Mouse (Mus musculus) kidney, postnatal 25 days (tissue): ENCODE measurements at regions not wholly inside any gene's neighbourhood (a gene's known extent, or its start where the extent isn't known, plus 50 kb on each side); places are given as distances from the start of the nearest gene placed in this dataset.
A peak's percentile ranks its signal among the peaks of the same experiment; 100 is the strongest.
"Not testable (repeated sequence)": the region's sequence is repeated elsewhere in the genome, so short reads cannot be mapped to it uniquely, and the experiment has no call there.

Experiments
- DNase-seq, 2 experiments: peaks; one replicate each; pipeline ENCODE4 v3.0.0; 2021; ENCODE audit warnings: mixed read lengths in 2 of 2

- no peak for DNase-seq
Observed at GRCm38 (mm10) chr13:16317412-16317811, 305.8 kb downstream of the Inhba start.

- DNase-seq: no peak
Observed at GRCm38 (mm10) chr13:16320392-16320791, 308.7 kb downstream of the Inhba start.

- no peak for DNase-seq
Observed at GRCm38 (mm10) chr13:16325661-16326060, 314.0 kb downstream of the Inhba start.

GRCm38 (mm10) chr13:16341727-16342126 lies 330.1 kb downstream of the Inhba start:
- no peak for DNase-seq

- DNase-seq: no peak
Observed at GRCm38 (mm10) chr13:16342171-16342570, 330.5 kb downstream of the Inhba start.

GRCm38 (mm10) chr13:16343280-16343945 lies 331.8 kb downstream of the Inhba start:
- peak; percentile 4 to 36 for DNase-seq

GRCm38 (mm10) chr13:16349353-16349752 lies 337.7 kb downstream of the Inhba start:
- no peak for DNase-seq

GRCm38 (mm10) chr13:16350061-16350460 lies 338.4 kb downstream of the Inhba start:
- no peak for DNase-seq

- no peak for DNase-seq
Observed at GRCm38 (mm10) chr13:16355316-16355715, 343.7 kb downstream of the Inhba start.

- peak; percentile 19 to 39 for DNase-seq
Observed at GRCm38 (mm10) chr13:16379492-16379891, 367.8 kb downstream of the Inhba start.

- no peak for DNase-seq
Observed at GRCm38 (mm10) chr13:16379949-16380348, 368.3 kb downstream of the Inhba start.

GRCm38 (mm10) chr13:16382936-16383511 lies 371.4 kb downstream of the Inhba start:
- no peak for DNase-seq

- DNase-seq: peak in 1 of 2 experiments; percentile 1
Observed at GRCm38 (mm10) chr13:16416356-16417019, 404.8 kb downstream of the Inhba start.

- no peak for DNase-seq
Observed at GRCm38 (mm10) chr13:16424147-16424546, 412.5 kb downstream of the Inhba start.

GRCm38 (mm10) chr13:16435436-16435835 lies 423.8 kb downstream of the Inhba start:
- DNase-seq: no peak

- no peak for DNase-seq
Observed at GRCm38 (mm10) chr13:16453234-16453633, 441.6 kb downstream of the Inhba start.

GRCm38 (mm10) chr13:16459743-16460142 lies 448.1 kb downstream of the Inhba start:
- DNase-seq: no peak

GRCm38 (mm10) chr13:16461681-16462080 lies 450.0 kb downstream of the Inhba start:
- DNase-seq: no peak

GRCm38 (mm10) chr13:16464823-16465222 lies 453.2 kb downstream of the Inhba start:
- no peak for DNase-seq

GRCm38 (mm10) chr13:16465317-16465716 lies 453.7 kb downstream of the Inhba start:
- no peak for DNase-seq

GRCm38 (mm10) chr13:16465812-16466211 lies 454.2 kb downstream of the Inhba start:
- DNase-seq: no peak

- no peak for DNase-seq
Observed at GRCm38 (mm10) chr13:16476515-16476914, 464.9 kb downstream of the Inhba start.

GRCm38 (mm10) chr13:16487292-16487691 lies 475.6 kb downstream of the Inhba start:
- DNase-seq: no peak

GRCm38 (mm10) chr13:16490680-16491079 lies 479.0 kb downstream of the Inhba start:
- not testable (repeated sequence) for DNase-seq
